Mouse (Mus musculus): ENCODE results near the gene Psapl1. TPM values are rescaled to one million over a fixed set of nuclear protein-coding genes. Genes with fewer than 3 reads are reported as not detected.
"Not testable (repeated sequence)": the region's sequence is repeated elsewhere in the genome, so short reads cannot be mapped to it uniquely, and the experiment has no call there.

Psapl1 gene
- total and polyA plus RNA-seq, 2 experiments from 2014 or later = not detected

DNA sequence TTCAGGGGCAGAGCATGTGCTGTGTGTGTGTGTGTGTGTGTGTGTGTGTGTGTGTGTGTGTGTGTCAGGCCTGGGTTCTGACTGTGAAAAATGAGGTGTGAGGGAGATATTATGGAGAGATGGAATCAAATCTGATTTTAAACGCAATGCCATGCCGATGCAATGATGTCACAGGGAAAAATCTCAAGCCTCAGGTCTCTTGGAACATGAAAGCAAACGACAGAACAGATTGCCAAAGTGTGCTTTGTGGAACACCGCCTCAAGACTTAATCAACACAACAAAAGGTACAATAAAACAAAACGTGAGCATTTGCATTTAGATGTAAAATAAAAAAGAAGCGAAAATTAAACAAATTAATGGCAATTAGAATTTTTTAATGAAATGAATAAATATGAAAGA, 16.8 kb downstream of the Psapl1 start:
- H3K4me2 ChIP-seq (ENCODE audit: low read depth, low read length) = no peak overlapping the region
- no peaks in the 10 kb centered on the region for H3K36me3 ChIP-seq (ENCODE audit: insufficient read depth, low read length)
- H3K27ac ChIP-seq = no peak overlapping the region
- no peak overlapping the region for H3K4me3 ChIP-seq (ENCODE audit: low read length)
- no peak overlapping the region for H3K9ac ChIP-seq (replicated peaks; ENCODE audit: low read length)
- DNase-seq (ENCODE audit: low spot score) (no peak), ATAC-seq (no peak)
- H3K9me3 ChIP-seq (ENCODE audit: low read length) = no peaks in the 10 kb centered on the region
- no peaks in the 10 kb centered on the region for H3K4me1 ChIP-seq (ENCODE audit: insufficient read depth, low read length)
- H3K27me3 ChIP-seq (ENCODE audit: insufficient read depth, low read length) = no peaks in the 10 kb centered on the region
- 48% methylated on average over 6 of the region's 6 CpGs for WGBS
- TF ChIP-seq CTCF (IDR thresholded peaks at IDR 0.05; ENCODE audit: low read depth) = no peak

GRCm38 (mm10) chr5:36223787-36224186, 20.0 kb downstream of the Psapl1 start:
- peak; percentile 71 for DNase-seq (ENCODE audit: low spot score)
- no peak overlapping the region for H3K27ac ChIP-seq
- H3K4me2 ChIP-seq (ENCODE audit: low read depth, low read length) = no peak overlapping the region
- 67% methylated on average over 6 of the region's 6 CpGs for WGBS
- no peaks in the 10 kb centered on the region for H3K36me3 ChIP-seq (ENCODE audit: insufficient read depth, low read length)
- H3K4me3 ChIP-seq (ENCODE audit: low read length) = no peak overlapping the region
- no peak overlapping the region for H3K9ac ChIP-seq (replicated peaks; ENCODE audit: low read length)
- H3K4me1 ChIP-seq (ENCODE audit: insufficient read depth, low read length) = peaks cover 10% of the 10 kb centered on the region
- no peak for ATAC-seq
- TF ChIP-seq CTCF (IDR thresholded peaks at IDR 0.05; ENCODE audit: low read depth) = peak; percentile 74
- no peaks in the 10 kb centered on the region for H3K9me3 ChIP-seq (ENCODE audit: low read length)
- H3K27me3 ChIP-seq (ENCODE audit: insufficient read depth, low read length) = no peaks in the 10 kb centered on the region

DNA sequence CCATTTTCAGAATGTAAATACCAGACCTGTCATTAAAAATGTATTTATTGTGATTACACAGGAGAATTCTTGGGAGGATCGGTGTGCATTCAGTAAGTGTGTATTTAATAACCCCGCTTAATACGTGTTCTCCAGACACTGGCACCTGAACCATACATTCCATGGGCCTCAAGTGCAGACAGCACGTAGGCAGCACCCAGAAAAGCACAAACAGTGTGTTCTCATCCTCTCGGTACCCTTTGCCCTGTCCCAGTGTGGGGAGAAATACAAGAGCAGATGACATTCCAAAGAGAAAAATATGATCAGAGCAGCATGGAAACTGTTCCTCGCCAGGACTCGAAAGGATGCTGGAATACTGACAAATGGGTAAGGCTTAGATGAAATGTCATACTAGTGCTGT, 22.0 kb downstream of the Psapl1 start:
- DNase-seq (ENCODE audit: low spot score) (no peak), ATAC-seq (no peak)
- WGBS = 60% methylated on average over 7 of the region's 7 CpGs
- Histone ChIP-seq H3K9ac (replicated peaks; ENCODE audit: low read length) (no peak overlapping the region; the same call in 1 of the 2 replicates), H3K36me3 (ENCODE audit: insufficient read depth, low read length) (no peaks in the 10 kb centered on the region), H3K4me1 (ENCODE audit: insufficient read depth, low read length) (peaks cover 13% of the 10 kb centered on the region), H3K4me2 (ENCODE audit: low read depth, low read length) (no peak overlapping the region), H3K27ac (no peak overlapping the region), H3K4me3 (ENCODE audit: low read length) (no peak overlapping the region), H3K9me3 (ENCODE audit: low read length) (no peaks in the 10 kb centered on the region), H3K27me3 (ENCODE audit: insufficient read depth, low read length) (no peaks in the 10 kb centered on the region)
- no peak for TF ChIP-seq CTCF (IDR thresholded peaks at IDR 0.05; ENCODE audit: low read depth)

GRCm38 (mm10) chr5:36226296-36226695, 22.5 kb downstream of the Psapl1 start:
- no peak for ATAC-seq
- no peak for TF ChIP-seq CTCF (IDR thresholded peaks at IDR 0.05; ENCODE audit: low read depth)

GRCm38 (mm10) chr5:36228405-36229370, 24.9 kb downstream of the Psapl1 start:
- peak overlapping the region; percentile 15; the same call in 1 of the 2 replicates for H3K27ac ChIP-seq
- no peaks in the 10 kb centered on the region for H3K27me3 ChIP-seq (ENCODE audit: insufficient read depth, low read length)
- peak; percentile 7; the same call in 1 of the 2 replicates for TF ChIP-seq CTCF (IDR thresholded peaks at IDR 0.05; ENCODE audit: low read depth)
- no peaks in the 10 kb centered on the region for H3K9me3 ChIP-seq (ENCODE audit: low read length)
- no peak overlapping the region for H3K4me3 ChIP-seq (ENCODE audit: low read length)
- no peak overlapping the region for H3K4me2 ChIP-seq (ENCODE audit: low read depth, low read length)
- H3K9ac ChIP-seq (replicated peaks; ENCODE audit: low read length) = no peak overlapping the region
- H3K36me3 ChIP-seq (ENCODE audit: insufficient read depth, low read length) = no peaks in the 10 kb centered on the region
- ATAC-seq (peak; percentile 64), DNase-seq (ENCODE audit: low spot score) (peak; percentile 58)
- peaks cover 13% of the 10 kb centered on the region for H3K4me1 ChIP-seq (ENCODE audit: insufficient read depth, low read length)
- WGBS = 38% methylated on average over 23 of the region's 23 CpGs

More at GRCm38 (mm10) chr5:36226296-36226695, 22.5 kb downstream of the Psapl1 start:
- peak; percentile 7 for DNase-seq (ENCODE audit: low spot score)
- 57% methylated on average over 11 of the region's 11 CpGs for WGBS
- H3K36me3 ChIP-seq (ENCODE audit: insufficient read depth, low read length) = no peaks in the 10 kb centered on the region
- H3K4me2 ChIP-seq (ENCODE audit: low read depth, low read length) = no peak overlapping the region
- H3K4me1 ChIP-seq (ENCODE audit: insufficient read depth, low read length) = peaks cover 13% of the 10 kb centered on the region
- H3K9me3 ChIP-seq (ENCODE audit: low read length) = no peaks in the 10 kb centered on the region
- H3K27ac ChIP-seq = no peak overlapping the region
- H3K27me3 ChIP-seq (ENCODE audit: insufficient read depth, low read length) = no peaks in the 10 kb centered on the region
- H3K9ac ChIP-seq (replicated peaks; ENCODE audit: low read length) = no peak overlapping the region; the same call in 1 of the 2 replicates
- H3K4me3 ChIP-seq (ENCODE audit: low read length) = no peak overlapping the region

GRCm38 (mm10) chr5:36230301-36230780, 26.5 kb downstream of the Psapl1 start:
- peaks cover 13% of the 10 kb centered on the region for H3K4me1 ChIP-seq (ENCODE audit: insufficient read depth, low read length)
- H3K4me2 ChIP-seq (ENCODE audit: low read depth, low read length) = no peak overlapping the region
- DNase-seq (ENCODE audit: low spot score) (peak; percentile 10), ATAC-seq (peak; percentile 28; the same call in 1 of the 2 replicates)
- no peaks in the 10 kb centered on the region for H3K36me3 ChIP-seq (ENCODE audit: insufficient read depth, low read length)
- H3K27ac ChIP-seq = no peak overlapping the region
- H3K9me3 ChIP-seq (ENCODE audit: low read length) = no peaks in the 10 kb centered on the region
- 52% methylated on average over 9 of the region's 9 CpGs for WGBS
- no peak for TF ChIP-seq CTCF (IDR thresholded peaks at IDR 0.05; ENCODE audit: low read depth)
- H3K27me3 ChIP-seq (ENCODE audit: insufficient read depth, low read length) = no peaks in the 10 kb centered on the region
- H3K4me3 ChIP-seq (ENCODE audit: low read length) = no peak overlapping the region
- H3K9ac ChIP-seq (replicated peaks; ENCODE audit: low read length) = no peak overlapping the region

DNA sequence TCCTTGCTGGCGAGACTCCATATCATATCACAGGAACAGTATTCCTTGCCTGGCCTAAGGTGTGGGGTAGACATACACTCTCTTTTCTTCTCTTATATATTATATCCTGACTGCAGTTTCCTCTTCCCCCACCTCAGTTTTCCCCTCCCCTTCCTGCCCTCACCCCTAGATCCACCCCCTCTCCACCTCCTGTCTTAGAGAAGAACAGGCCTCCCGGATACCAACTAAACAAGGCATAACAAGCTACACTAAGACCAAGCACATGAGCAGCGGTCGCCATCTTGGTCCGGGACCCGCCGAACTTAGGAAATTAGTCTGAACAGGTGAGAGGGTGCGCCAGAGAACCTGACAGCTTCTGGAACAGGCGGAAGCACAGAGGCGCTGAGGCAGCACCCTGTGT, 33.7 kb downstream of the Psapl1 start:
- H3K9ac ChIP-seq (replicated peaks; ENCODE audit: low read length); H3K4me1 ChIP-seq (ENCODE audit: insufficient read depth, low read length); H3K4me3 ChIP-seq (ENCODE audit: low read length); H3K27me3 ChIP-seq (ENCODE audit: insufficient read depth, low read length); ATAC-seq; H3K27ac ChIP-seq; H3K4me2 ChIP-seq (ENCODE audit: low read depth, low read length); H3K9me3 ChIP-seq (ENCODE audit: low read length); DNase-seq (ENCODE audit: low spot score); H3K36me3 ChIP-seq (ENCODE audit: insufficient read depth, low read length): not testable (repeated sequence)
- 97% methylated on average over 8 of the region's 10 CpGs for WGBS
